Mouse (Mus musculus): Measurements from ENCODE around the gene Limd2.

- no peak for TF ChIP-seq CTCF (IDR thresholded peaks at IDR 0.05; ENCODE audit: borderline replicate concordance, extremely low read depth, insufficient read depth, insufficient read length)
- no peak for TF ChIP-seq POLR2A (IDR thresholded peaks at IDR 0.05; ENCODE audit: borderline replicate concordance, extremely low read depth, insufficient read depth, insufficient read length, poor library complexity, severe bottlenecking)
Measured at GRCm38 (mm10) chr11:106122221-106122620, 38.4 kb downstream of the Limd2 start.

All from brain, embryonic 14.5 days (tissue).